Mouse (Mus musculus): ENCODE measurements around the gene Igfbp2. TPM values are rescaled to one million over a fixed set of nuclear protein-coding genes. Genes with fewer than 3 reads are reported as not detected.
A peak's percentile ranks its signal among the peaks of the same experiment; 100 is the strongest.

The Igfbp2 gene
- total RNA-seq, 1 experiment = 1,066 TPM

GRCm38 (mm10) chr1:72805037-72805436, 19.3 kb upstream of the Igfbp2 start:
- H3K27ac ChIP-seq (ENCODE audit: insufficient read depth, low read depth, low read length, poor library complexity, severe bottlenecking) = peak overlapping the region; percentile 71
- H3K4me1 ChIP-seq (ENCODE audit: control insufficient read depth in 2 of 2, insufficient read depth in 2 of 2, low read length in 2 of 2, poor library complexity in 1 of 2) = peaks cover 5 to 20% of the 10 kb centered on the region in 2 experiments
- no peaks in the 10 kb centered on the region for H3K36me3 ChIP-seq (ENCODE audit: control insufficient read depth, insufficient read depth, low read length, poor library complexity, severe bottlenecking)
- no peak for DNase-seq (ENCODE audit: low read depth, low spot score)
- no peak overlapping the region for H3K9ac ChIP-seq (ENCODE audit: insufficient read depth, low read depth, low read length, poor library complexity, severe bottlenecking)
- no peaks in the 10 kb centered on the region for H3K9me3 ChIP-seq (ENCODE audit: control insufficient read depth, insufficient read depth, low read depth, low read length)
- 0 out of 4 replicates have a peak overlapping the region, but pooled peaks of 1 of the 2 experiments have one; percentile 1 for H3K4me3 ChIP-seq (ENCODE audit: insufficient read depth in 1 of 2, low read depth in 1 of 2, low read length in 2 of 2, poor library complexity in 1 of 2, severe bottlenecking in 1 of 2)
- in situ Hi-C loops (cut with MboI; ENCODE audit: low sequenced_read_pairs in 2 of 2, unreplicated experiment in 2 of 2) = no loop called here
- TF ChIP-seq HCFC1 (IDR thresholded peaks at IDR 0.05; ENCODE audit: borderline replicate concordance, insufficient read depth, low read length) = no peak
- no peak for TF ChIP-seq ZC3H11A (IDR thresholded peaks at IDR 0.05; ENCODE audit: borderline replicate concordance, low read depth, low read length)
- 0 out of 2 replicates have a peak, but pooled peaks have one; percentile 5 for TF ChIP-seq CHD2 (IDR thresholded peaks at IDR 0.05; ENCODE audit: low read depth, low read length)
- peak; percentile 8; the same call in 1 of the 2 replicates for TF ChIP-seq MAFK (IDR thresholded peaks at IDR 0.05; ENCODE audit: insufficient read depth, low read depth, low read length)
- TF ChIP-seq ZNF384 (IDR thresholded peaks at IDR 0.05; ENCODE audit: low read depth, low read length) = no peak

DNA sequence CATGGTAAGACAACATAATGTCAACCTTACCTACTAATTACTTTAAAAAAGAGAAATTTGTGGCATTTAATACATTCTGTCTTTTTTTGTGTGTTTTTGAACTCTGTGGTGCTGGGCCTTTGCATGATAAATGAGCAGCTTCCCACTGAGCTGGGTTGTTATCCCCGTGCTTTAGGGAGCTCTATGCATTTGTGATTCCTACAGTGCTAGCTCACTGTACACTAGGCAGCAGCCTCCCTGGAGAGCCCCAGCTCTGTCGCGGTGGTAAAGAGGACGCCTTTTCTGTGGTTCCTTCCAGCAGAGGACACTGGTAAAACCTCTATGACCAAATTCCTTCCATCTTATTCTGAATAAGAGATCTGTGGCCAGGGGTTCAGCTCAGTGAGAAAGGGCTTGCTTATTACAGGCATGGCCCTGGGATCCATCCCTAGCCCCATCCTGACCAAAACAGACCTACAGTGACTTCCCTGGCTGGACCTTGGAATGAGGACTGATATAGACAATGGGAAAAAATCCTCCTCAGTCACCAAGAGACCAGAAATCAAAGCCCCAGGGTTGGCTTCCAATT, 18.7 kb upstream of the Igfbp2 start:
- Histone ChIP-seq H3K9ac (ENCODE audit: insufficient read depth, low read depth, low read length, poor library complexity, severe bottlenecking) (peak overlapping the region; percentile 68), H3K4me3 (ENCODE audit: insufficient read depth in 1 of 2, low read depth in 1 of 2, low read length in 2 of 2, poor library complexity in 1 of 2, severe bottlenecking in 1 of 2) (peak overlapping the region in 1 of 2 experiments; percentile 1; a peak in 1 of 4 replicates), H3K9me3 (ENCODE audit: control insufficient read depth, insufficient read depth, low read depth, low read length) (no peaks in the 10 kb centered on the region), H3K4me1 (ENCODE audit: control insufficient read depth in 2 of 2, insufficient read depth in 2 of 2, low read length in 2 of 2, poor library complexity in 1 of 2) (peaks cover 5 to 20% of the 10 kb centered on the region in 2 experiments), H3K27ac (ENCODE audit: insufficient read depth, low read depth, low read length, poor library complexity, severe bottlenecking) (peak overlapping the region; percentile 98), H3K36me3 (ENCODE audit: control insufficient read depth, insufficient read depth, low read length, poor library complexity, severe bottlenecking) (no peaks in the 10 kb centered on the region)
- in situ Hi-C loops (cut with MboI; ENCODE audit: low sequenced_read_pairs in 2 of 2, unreplicated experiment in 2 of 2) = no loop called here
- no peak for DNase-seq (ENCODE audit: low read depth, low spot score)
- 0 out of 2 replicates have a peak, but pooled peaks have one; percentile 18 for TF ChIP-seq HCFC1 (IDR thresholded peaks at IDR 0.05; ENCODE audit: borderline replicate concordance, insufficient read depth, low read length)
- no peak for TF ChIP-seq CHD2 (IDR thresholded peaks at IDR 0.05; ENCODE audit: low read depth, low read length)

GRCm38 (mm10) chr1:72806044-72806584, 18.2 kb upstream of the Igfbp2 start:
- Histone ChIP-seq H3K36me3 (ENCODE audit: control insufficient read depth, insufficient read depth, low read length, poor library complexity, severe bottlenecking) (no peaks in the 10 kb centered on the region), H3K9me3 (ENCODE audit: control insufficient read depth, insufficient read depth, low read depth, low read length) (no peaks in the 10 kb centered on the region), H3K27ac (ENCODE audit: insufficient read depth, low read depth, low read length, poor library complexity, severe bottlenecking) (peak overlapping the region; percentile 98), H3K9ac (ENCODE audit: insufficient read depth, low read depth, low read length, poor library complexity, severe bottlenecking) (peak overlapping the region; percentile 68), H3K4me1 (ENCODE audit: control insufficient read depth in 2 of 2, insufficient read depth in 2 of 2, low read length in 2 of 2, poor library complexity in 1 of 2) (peaks cover 5 to 20% of the 10 kb centered on the region in 2 experiments), H3K4me3 (ENCODE audit: insufficient read depth in 1 of 2, low read depth in 1 of 2, low read length in 2 of 2, poor library complexity in 1 of 2, severe bottlenecking in 1 of 2) (peak overlapping the region in 1 of 2 experiments; percentile 3; a peak in 2 of 4 replicates)
- no peak for TF ChIP-seq CHD2 (IDR thresholded peaks at IDR 0.05; ENCODE audit: low read depth, low read length)
- TF ChIP-seq HCFC1 (IDR thresholded peaks at IDR 0.05; ENCODE audit: borderline replicate concordance, insufficient read depth, low read length) = no peak
- no peak for TF ChIP-seq ZC3H11A (IDR thresholded peaks at IDR 0.05; ENCODE audit: borderline replicate concordance, low read depth, low read length)
- TF ChIP-seq MAFK (IDR thresholded peaks at IDR 0.05; ENCODE audit: insufficient read depth, low read depth, low read length) = no peak
- TF ChIP-seq ZNF384 (IDR thresholded peaks at IDR 0.05; ENCODE audit: low read depth, low read length) = no peak
- in situ Hi-C loops (cut with MboI; ENCODE audit: low sequenced_read_pairs in 2 of 2, unreplicated experiment in 2 of 2) = no loop called here
- peak; percentile 94 for DNase-seq (ENCODE audit: low read depth, low spot score)

DNA sequence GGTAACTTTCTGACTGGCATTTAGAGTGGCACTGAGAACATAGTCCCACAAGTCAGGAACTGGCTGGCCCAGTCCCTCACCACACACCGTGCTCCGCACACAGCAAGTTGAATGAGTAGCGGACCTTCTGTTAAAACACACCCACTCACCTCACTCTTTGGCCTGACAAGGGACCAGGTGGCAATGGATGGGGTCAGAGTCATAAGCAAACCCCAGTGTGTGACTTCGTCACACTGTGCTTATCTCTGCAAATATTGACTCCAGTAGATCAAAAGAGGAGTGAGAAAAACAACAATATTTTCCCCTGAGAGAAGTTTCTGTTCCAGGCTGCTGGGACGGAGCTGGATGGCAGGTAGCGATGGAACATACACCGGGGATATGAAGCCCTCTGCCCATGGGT, 15.0 kb upstream of the Igfbp2 start:
- H3K27ac ChIP-seq (ENCODE audit: insufficient read depth, low read depth, low read length, poor library complexity, severe bottlenecking) = no peak overlapping the region
- no peaks in the 10 kb centered on the region for H3K36me3 ChIP-seq (ENCODE audit: control insufficient read depth, insufficient read depth, low read length, poor library complexity, severe bottlenecking)
- no peaks in the 10 kb centered on the region for H3K9me3 ChIP-seq (ENCODE audit: control insufficient read depth, insufficient read depth, low read depth, low read length)
- H3K9ac ChIP-seq (ENCODE audit: insufficient read depth, low read depth, low read length, poor library complexity, severe bottlenecking) = no peak overlapping the region
- in situ Hi-C loops (cut with MboI; ENCODE audit: low sequenced_read_pairs in 2 of 2, unreplicated experiment in 2 of 2) = no loop called here
- H3K4me1 ChIP-seq (ENCODE audit: control insufficient read depth in 2 of 2, insufficient read depth in 2 of 2, low read length in 2 of 2, poor library complexity in 1 of 2) = peaks cover 12 to 25% of the 10 kb centered on the region in 2 experiments
- no peak overlapping the region for H3K4me3 ChIP-seq (ENCODE audit: insufficient read depth in 1 of 2, low read depth in 1 of 2, low read length in 2 of 2, poor library complexity in 1 of 2, severe bottlenecking in 1 of 2)
- TF ChIP-seq HCFC1 (IDR thresholded peaks at IDR 0.05; ENCODE audit: borderline replicate concordance, insufficient read depth, low read length) (no peak), ZNF384 (IDR thresholded peaks at IDR 0.05; ENCODE audit: low read depth, low read length) (no peak), CHD2 (IDR thresholded peaks at IDR 0.05; ENCODE audit: low read depth, low read length) (no peak), ZC3H11A (IDR thresholded peaks at IDR 0.05; ENCODE audit: borderline replicate concordance, low read depth, low read length) (no peak), MAFK (IDR thresholded peaks at IDR 0.05; ENCODE audit: insufficient read depth, low read depth, low read length) (no peak)
- DNase-seq (ENCODE audit: low read depth, low spot score) = no peak
